8 mouse cellular contexts compared by ENCODE assay signal in genomic region chr11:108061571-108062479, GRCm38 (mm10).
DNase-seq lines count a peak whose midpoint lies in the region.

No protein-coding gene starts in this region.

- intact Hi-C loops in heart, postnatal 14 days (cut with DNase I), result no loop called here

- peak; percentile 86 for DNase-seq in gastrocnemius, adult 18-20 months (ENCODE audit: low spot score)
- DNase-seq in gastrocnemius, postnatal 4 days (ENCODE audit: low spot score in 2 of 2), result no peak
- peak; percentile 37 to 61 for DNase-seq in lung, adult 18-20 months
- no peak for DNase-seq in lung, postnatal 4 days
- peak; percentile 19 to 36 for DNase-seq in heart, postnatal 14 days
- peak; percentile 64 to 81 for DNase-seq in right cerebral cortex, postnatal 36 days (ENCODE audit: low spot score in 2 of 2)
- no peak for DNase-seq in embryo, embryonic 10 days (ENCODE audit: low spot score)
- no peak for DNase-seq in urinary bladder, postnatal 10 days (ENCODE audit: low spot score)

Comparison
In these comparisons a context has a peak if more than half of its experiments do, and no peak if none do; other contexts are left out.
1. DNase-seq: peak in gastrocnemius, adult 18-20 months (single experiment), lung, adult 18-20 months (2 of 2), heart, postnatal 14 days (2 of 2) and right cerebral cortex, postnatal 36 days (2 of 2); none in gastrocnemius, postnatal 4 days (0 of 2), lung, postnatal 4 days (0 of 2), embryo, embryonic 10 days (single experiment) and urinary bladder, postnatal 10 days (single experiment).